Mouse (Mus musculus): ENCODE data around the gene Tmem86b. TPM values are rescaled to one million over a fixed set of nuclear protein-coding genes. Genes with fewer than 3 reads are reported as not detected.
"Not testable (repeated sequence)": the region's sequence is repeated elsewhere in the genome, so short reads cannot be mapped to it uniquely, and the experiment has no call there.

Tmem86b gene
- total RNA-seq, 2 experiments from 2014 or later = 3.8 to 6.5 TPM

- no peak for DNase-seq
These were observed 16.8 kb upstream of the Tmem86b start for GRCm38 (mm10) chr7:4647992-4648391.

DNA sequence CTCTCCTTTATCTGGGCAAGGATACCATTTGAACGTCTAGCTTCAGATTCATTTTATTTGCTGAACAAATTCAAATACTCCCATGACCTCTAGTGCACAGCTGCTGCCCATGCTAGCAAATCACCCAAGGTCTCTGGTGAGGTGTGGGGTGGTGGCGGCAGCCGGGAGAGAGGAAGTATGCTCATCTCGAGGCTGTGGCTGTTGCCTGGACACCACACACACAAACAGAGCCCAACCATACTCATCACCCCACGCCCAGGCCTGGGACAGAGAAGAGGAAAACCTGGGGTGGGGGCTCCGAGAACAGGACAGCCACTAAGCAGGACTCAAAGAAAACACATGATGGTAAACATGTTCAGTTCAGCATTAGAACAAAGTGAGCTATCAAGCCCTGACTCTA, 16.1 kb upstream of the Tmem86b start:
- DNase-seq = peak; percentile 54 to 68

DNA sequence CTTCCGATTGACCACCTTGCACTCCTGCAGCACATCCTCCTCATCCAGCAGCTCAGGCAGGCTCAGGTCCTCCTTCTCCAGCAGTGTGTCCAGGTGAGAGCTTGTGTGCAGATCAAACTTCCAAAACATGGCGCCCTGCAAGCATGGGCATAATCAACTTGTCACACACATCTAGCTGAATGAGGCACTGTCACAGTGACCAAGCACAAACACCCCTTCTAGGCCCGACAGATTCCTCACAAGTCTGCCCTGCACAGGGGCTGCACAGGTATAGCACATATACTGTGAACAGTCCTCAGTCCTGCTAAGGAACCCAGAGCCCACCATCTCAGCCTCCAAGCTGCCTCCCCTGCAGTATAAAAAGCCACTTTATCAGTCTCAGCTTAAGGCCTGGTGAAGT, 15.6 kb upstream of the Tmem86b start:
- DNase-seq = no peak

GRCm38 (mm10) chr7:4643225-4643624, 12.0 kb upstream of the Tmem86b start:
- no peak for DNase-seq

GRCm38 (mm10) chr7:4641956-4642355, 10.7 kb upstream of the Tmem86b start:
- DNase-seq = no peak

DNA sequence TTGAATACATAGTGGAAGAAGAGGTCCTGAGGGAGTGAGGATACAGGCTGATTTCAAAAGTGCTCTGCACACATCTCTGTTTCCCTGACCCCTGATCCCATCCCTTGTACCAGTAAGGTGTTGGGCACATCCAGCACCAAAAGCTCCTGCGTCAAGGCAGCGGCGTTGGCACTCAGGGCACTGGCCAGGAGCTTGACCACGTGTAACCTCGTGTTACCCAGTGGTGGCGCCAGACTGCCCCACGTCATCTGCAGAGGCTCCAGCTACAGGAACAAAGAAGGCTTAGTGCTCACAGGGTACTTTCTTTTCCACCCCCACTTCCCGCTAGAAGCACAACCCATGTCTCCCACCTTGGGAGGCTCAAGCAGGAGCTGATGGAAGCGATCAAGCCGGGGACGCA, 9.9 kb upstream of the Tmem86b start:
- DNase-seq = no peak

GRCm38 (mm10) chr7:4636179-4636578, 5.0 kb upstream of the Tmem86b start:
- no peak for DNase-seq

GRCm38 (mm10) chr7:4630198-4630597, 1.0 kb downstream of the Tmem86b start:
- DNase-seq = no peak

GRCm38 (mm10) chr7:4629586-4629985, 1.6 kb downstream of the Tmem86b start:
- DNase-seq = no peak

DNA sequence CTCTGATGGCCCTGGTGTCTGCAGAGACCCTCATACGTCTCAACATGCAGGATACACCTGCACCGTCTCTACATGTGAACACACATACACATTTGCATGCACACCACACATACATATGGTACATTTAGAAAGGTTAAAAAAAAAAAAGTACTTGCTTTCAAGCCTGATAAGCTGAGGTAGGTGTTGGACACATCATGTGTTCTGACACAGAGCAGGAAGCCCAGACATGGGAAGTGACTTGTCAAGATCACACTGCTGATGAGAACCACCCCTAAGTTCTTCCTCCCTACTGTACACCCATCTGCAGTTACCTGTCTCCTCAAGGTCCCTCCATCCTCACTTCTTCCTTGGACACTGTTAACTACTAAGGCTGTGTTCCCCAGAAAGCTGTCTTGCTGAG, 5.3 kb downstream of the Tmem86b start:
- DNase-seq = no peak

DNA sequence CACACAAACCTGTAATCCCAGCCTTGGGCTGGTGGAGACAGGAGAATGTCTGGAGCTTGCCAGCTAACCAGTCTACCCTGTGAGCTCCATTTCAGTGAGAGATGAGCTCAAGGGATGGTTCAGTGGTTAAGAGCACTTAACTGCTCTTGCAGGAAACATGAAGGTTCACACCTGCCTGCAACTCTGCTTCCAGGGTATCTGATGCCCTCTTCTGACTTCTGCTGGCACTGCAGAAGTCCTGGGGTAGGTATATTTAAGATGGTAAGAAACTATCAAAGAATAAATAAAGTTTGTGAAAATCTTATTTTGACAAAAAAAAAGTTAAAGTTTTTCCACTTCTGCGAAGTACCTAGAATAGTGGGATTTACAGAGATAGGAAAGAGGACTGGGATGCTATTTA, 6.9 kb downstream of the Tmem86b start:
- DNase-seq = no peak

DNA sequence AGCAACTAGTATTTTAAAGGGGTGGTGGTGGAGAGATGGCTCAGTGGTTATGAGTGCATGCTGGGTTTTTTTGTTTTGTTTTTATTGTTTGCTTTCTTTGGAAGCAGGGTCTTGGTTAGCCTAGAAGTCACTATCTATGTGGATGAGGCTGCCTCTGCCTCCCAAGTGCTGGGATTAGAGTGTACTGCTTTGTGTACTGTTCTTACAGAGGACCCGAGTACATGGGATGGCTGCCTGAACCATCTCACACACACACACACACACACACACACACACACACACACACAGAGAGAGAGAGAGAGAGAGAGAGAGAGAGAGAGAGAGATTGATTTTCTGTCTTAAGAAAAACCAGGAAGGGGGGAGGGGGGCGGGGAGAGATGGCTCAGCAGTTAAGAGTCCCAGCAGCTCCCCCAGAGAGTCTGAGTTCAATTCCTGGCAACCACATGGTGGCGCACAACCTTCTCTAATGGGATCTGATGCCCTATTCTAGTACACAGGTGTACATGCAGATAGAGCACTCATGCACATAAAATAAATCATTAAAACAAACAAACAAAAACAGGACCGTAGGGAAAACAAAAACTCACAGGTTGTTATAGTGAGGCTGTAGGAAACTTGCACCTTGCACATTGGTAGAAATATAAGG, 7.6 kb downstream of the Tmem86b start:
- DNase-seq = peak; percentile 38 to 68

DNA sequence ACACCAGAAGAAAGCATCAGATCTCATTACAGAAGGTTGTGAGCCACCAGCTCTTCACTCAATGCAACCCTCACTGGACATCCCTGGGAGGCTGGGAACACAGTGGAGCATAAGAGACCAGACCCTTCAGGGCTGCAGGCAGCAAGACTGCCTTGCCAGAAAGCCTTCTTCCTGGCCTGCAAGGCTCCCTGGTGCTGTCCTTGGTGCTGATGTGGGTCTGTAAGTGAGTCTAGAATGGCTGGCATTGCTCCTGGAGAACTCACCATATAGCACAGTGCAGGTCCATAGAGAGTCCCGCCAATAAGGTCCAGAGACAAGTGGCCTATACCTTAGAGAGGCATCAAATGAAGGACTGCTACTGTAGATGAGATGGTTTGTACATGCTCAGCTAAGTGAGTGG, 11.2 kb downstream of the Tmem86b start:
- no peak for DNase-seq

DNA sequence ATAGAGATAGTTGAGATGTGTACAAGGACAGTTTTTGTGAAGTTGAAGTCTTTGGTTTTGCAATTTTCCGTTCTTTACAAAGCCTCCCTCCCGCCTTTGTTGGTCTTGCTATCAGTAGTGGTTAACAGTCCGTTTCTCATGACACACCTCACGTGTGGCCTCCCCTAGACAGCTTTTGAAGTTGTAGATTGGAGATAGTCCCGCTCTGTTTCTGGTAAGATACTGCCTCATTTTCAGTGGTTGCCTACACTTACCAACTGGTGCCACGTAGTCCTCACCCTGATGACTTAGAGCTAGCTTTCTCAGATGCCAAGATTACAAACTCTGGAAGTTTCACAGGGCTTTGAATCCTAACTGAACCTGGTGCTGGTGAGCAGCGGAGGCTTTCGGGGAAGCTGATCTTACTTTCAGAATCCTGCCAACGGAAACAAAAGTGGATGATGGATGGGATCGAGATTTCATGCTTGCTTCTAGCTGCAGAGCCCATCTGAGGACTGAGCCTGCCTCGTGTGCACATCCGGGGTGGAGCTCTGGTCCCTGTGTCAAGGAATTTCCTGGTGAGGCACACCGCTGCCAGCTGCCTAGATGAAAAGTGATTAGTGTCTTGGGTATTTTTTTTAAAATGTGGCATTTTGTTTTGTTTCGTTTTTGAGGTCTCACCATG, 17.4 kb downstream of the Tmem86b start:
- no peak for DNase-seq

DNA sequence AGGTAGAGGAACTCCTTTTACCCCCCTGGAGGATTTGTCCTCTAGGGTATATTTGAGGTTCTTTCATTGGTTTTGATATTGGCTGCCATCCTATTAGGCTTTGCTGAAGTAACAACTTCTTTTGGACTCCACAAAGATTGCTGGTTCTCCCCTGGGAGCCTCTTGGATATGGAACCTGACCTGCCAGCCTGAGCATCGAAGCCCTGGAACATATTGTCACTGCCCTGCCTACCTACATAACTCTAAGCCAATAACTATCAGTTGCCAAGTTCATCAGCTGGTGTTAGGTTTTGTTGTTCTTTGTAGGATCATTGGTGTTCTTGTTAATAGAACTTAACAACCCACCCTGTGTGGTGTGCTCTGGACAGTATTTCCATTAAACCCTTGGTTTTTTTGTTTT, 18.3 kb downstream of the Tmem86b start:
- no peak for DNase-seq

DNA sequence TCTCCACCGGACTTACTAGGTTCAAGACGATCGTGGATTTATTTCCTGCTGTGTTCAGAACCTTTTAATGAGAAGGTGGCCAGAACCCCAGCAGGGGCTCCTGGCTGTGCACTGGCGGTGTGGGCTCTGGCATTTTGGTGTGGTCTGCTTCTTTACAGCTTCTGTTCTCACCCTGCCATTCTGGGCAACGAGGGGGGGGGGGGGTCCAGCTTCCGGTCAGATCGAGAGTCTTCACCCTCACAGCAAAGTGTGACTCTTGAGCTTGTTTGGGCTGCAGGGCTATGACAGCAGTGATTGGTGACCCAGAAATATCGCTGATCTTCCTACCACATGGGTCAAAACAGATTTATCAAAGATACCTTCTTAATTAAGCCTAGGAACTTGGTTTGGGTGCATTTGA, 18.8 kb downstream of the Tmem86b start:
- DNase-seq = no peak

DNA sequence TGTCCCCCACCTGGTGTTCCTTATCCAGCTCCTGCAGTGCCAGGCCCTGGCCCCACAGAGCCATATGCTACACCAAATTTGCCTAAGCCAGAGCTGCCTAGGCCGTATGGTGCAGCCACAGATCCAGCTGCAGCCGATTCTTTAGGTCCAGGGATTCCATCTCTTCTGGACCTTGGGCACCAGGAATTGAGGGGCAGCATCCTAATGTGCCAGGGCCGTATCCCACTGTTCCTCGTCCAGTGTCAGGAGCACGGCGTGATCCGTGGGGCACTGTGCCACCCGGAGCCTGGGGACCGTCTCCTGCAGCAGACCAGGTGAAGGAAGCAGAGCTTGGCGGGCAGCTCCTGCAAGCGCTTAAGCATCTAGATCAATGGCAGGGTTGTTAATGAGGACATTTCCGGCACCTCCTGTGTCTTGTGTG, 19.3 kb downstream of the Tmem86b start:
- no peak for DNase-seq

- DNase-seq = no peak
These were observed 19.7 kb downstream of the Tmem86b start for GRCm38 (mm10) chr7:4611511-4611910.

DNA sequence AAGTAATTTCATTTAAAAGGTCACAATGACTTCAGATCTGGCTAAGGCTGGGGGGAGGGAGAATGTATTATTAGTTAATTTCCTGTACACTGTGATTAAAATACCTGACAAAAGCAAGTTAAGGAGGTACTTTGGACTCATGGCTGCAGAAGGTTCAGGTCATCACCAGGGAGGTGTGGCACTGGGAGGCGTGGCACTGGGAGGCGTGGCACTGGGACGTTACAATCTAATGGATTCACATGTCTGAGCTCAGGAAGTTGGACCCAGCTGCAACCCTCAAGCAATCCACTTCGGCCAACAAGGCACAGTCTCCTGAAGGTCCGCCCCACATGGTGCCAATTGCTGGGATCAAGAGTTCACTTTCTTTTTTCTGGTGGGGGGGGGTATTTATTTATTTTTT, 23.2 kb downstream of the Tmem86b start:
- no peak for DNase-seq

GRCm38 (mm10) chr7:4603873-4604272, 27.3 kb downstream of the Tmem86b start, which contains the start of gene Ptprh:
TSS of gene Ptprh (minus strand) at chr7:4604041.
- DNase-seq = no peak

GRCm38 (mm10) chr7:4602969-4603368, 28.3 kb downstream of the Tmem86b start:
- no peak for DNase-seq

DNA sequence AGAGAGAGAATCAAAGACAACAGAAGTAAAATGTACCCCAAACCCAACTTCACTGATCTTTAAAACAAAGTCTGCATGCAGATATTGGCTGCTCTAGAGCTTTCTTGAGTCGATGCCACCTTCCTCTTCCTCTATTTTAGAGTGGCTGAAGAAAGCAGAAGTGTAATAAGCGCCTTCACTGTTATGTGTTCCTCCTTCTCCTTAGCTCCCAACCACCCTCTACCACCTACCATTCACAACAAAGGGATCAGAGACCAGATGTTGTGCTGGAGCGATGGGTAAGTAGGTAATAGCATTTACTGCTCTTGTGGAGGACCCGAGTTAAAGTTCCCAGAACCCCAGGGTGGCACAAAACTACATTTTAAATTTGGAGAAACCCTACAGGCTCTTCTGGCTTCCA, 34.2 kb downstream of the Tmem86b start:
- DNase-seq = not testable (repeated sequence)

DNA sequence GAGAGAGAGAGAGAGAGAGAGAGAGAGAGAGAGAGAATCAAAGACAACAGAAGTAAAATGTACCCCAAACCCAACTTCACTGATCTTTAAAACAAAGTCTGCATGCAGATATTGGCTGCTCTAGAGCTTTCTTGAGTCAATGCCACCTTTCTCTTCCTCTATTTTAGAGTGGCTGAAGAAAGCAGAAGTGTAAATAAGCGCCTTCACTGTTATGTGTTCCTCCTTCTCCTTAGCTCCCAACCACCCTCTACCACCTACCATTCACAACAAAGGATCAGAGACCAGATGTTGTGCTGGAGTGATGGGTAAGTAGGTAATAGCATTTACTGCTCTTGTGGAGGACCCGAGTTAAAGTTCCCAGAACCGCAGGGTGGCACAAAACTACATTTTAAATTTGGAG, 49.7 kb downstream of the Tmem86b start:
- not testable (repeated sequence) for DNase-seq
